Mouse (Mus musculus) layer of hippocampus, postnatal 14 days (tissue): ENCODE results near the gene Sgsm1. TPM values are rescaled to one million over a fixed set of nuclear protein-coding genes. Genes with fewer than 3 reads are reported as not detected.
A peak's percentile ranks its signal among the peaks of the same experiment; 100 is the strongest.

Source experiments
- DNase-seq, 2 experiments: peaks; one replicate each; pipeline ENCODE4 v3.0.0; 2021 to 2022; ENCODE audit warnings: low spot score in 2 of 2, mixed read lengths in 1 of 2
- microRNA-seq, 2 experiments: library from miRNA; unstranded; fragments of <30 nt; microRNA quantifications; one replicate each; pipeline ENCODE4 v1.2.0; 2021
- total RNA-seq, 2 experiments: library from RNA; stranded (reverse); gene quantifications; 2 replicates each; pipeline ENCODE4 v1.2.3; 2021

Gene Sgsm1
- total RNA-seq, 2 experiments from 2014 or later, result 67.8 to 73.2 TPM

DNA sequence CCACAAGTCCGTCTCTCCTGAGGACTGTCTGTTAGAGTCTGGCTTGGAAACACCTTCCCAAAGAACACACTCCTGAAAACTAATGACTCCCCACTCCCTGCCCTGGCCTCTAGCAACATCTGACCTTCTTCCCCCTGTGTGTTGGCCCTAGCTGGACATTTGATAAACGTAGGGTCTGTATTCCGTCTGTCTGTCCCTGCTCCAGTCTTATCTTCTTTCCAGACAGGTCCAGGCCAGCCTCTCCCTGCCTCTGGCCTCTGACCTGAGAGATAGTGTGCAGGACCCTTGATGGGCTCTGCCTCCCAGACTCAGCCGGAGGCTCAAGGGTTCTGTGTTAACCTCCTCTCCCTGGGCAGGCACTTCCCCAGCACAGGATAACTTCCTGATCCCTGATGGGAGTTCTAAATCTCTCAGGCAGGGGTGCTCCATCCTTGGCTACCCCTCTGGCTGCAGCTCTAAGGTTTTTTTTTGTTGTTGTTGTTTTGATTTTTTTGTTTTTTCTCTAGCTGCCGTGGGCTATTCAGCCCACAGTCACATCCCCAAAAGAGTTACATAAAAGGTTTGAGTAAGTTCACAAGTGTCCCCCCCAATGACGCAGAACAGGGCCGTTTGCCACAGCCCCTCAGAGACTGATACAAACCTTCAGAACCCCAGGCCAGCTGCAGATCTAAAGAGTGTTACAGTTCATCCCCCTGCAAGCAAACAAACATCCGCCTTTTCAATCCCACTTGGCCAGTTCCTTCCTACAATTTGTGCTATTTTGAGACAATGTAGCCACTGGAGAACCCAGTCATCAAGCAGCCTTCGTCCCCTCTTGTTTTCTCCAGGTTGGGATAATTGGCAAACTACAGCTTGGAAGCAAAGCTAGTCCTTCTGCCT is 113.4 kb downstream of the Sgsm1 start:
- DNase-seq, result no peak

DNA sequence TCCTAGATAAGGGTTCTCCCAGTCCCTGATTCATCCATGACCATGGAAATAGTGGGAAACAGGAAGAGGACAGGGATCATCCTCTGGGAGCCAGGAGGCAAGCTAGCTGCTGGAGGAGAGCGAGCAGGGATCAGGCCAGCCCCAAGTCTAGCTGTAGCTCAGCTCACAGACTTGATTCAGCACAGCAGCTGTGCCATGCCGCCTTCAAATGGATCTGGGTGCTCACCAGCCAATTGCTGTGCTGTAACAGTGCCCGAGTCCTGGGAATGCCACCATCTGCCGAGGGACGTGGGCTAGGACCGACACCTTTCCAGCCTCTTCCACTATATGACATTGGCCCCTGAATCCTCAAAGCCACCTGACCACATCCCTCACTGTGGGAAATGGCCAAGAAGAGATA is 114.7 kb downstream of the Sgsm1 start:
- DNase-seq, result no peak

DNA sequence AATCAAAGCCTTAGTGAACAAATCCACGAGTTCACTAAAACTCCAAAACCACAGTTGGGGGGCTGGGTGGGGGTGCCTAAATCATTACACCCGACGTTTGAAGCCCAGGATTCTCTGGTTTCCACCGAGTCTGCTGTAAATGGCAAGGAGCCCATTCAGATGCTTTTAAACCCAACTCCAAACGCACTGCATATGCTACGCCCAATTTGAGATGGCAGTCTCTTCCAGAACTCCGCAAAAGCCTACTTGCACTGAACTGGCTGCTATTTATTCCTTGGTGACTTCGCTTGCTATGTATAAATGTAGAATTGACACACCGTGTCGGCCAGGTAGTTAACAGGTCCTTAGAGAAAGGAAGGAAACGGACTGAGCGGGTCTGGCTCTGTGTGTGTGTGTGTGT is 115.1 kb downstream of the Sgsm1 start:
- DNase-seq, result peak in 1 of 2 experiments; percentile 62

- DNase-seq, result peak in 1 of 2 experiments; percentile 42
Observed at GRCm38 (mm10) chr5:113193762-113194161, 116.8 kb downstream of the Sgsm1 start.

Small RNA genes within 50 kb of the gene (microRNA-seq; reads per million reads assigned to microRNA genes)
- gene Mir7229 (0 reads per million in 2 experiments), gene Mir7230 (0 reads per million in 2 experiments)

Other genes starting within 250 kb of the Sgsm1 start
- gene Crybb2, start 240.7 kb downstream of the Sgsm1 start, total RNA-seq, result not detected
- 1 to 10 TPM; 2.6 to 3.0 TPM for gene Crybb3, start 229.2 kb downstream of the Sgsm1 start, total RNA-seq
- gene 2900026A02Rik, start 89.5 kb downstream of the Sgsm1 start, total RNA-seq, result 10 to 100 TPM; 69.6 to 70.6 TPM
- not detected for gene Tmem211, start 83.9 kb downstream of the Sgsm1 start, total RNA-seq
- not detected for gene Aym1, start 46.5 kb upstream of the Sgsm1 start, total RNA-seq
- gene Wscd2, start 179.5 kb upstream of the Sgsm1 start, total RNA-seq, result 10 to 100 TPM; 78.5 to 78.8 TPM